Mouse (Mus musculus) G1E (cell line): ENCODE measurements around the gene Rpl36.

Experiments used
- CTCF ChIP-seq: IDR thresholded peaks from 2 replicates; pipeline ENCODE4 v1.5.1; 2012; ENCODE audit warnings: low read depth, low read length, inconsistent platforms, mixed read lengths
- GATA1 ChIP-seq: IDR thresholded peaks from 2 replicates; pipeline ENCODE4 v1.6.1; 2012; ENCODE audit warnings: borderline replicate concordance, low read length, inconsistent platforms, mixed read lengths

- no peak for TF ChIP-seq GATA1
- TF ChIP-seq CTCF: no peak
Measured at GRCm38 (mm10) chr17:56615136-56615784, 2.0 kb downstream of the Rpl36 start.
